Mouse (Mus musculus) adrenal gland, adult (tissue): ENCODE measurements around the gene Olfr1391.
"Not testable (repeated sequence)": the region's sequence is repeated elsewhere in the genome, so short reads cannot be mapped to it uniquely, and the experiment has no call there.

Experiments used
- DNase-seq, 2 experiments: peaks; one replicate each; pipeline ENCODE4 v3.0.0; 2022 to 2023; ENCODE audit warnings: low spot score in 1 of 2; ENCODE audit not compliant: inconsistent age in 2 of 2

Olfr1391 gene

GRCm38 (mm10) chr11:49322442-49322841 lies at the start of gene Olfr1391:
Olfr1391 (plus strand) TSS chr11:49322742.
- no peak for DNase-seq

DNA sequence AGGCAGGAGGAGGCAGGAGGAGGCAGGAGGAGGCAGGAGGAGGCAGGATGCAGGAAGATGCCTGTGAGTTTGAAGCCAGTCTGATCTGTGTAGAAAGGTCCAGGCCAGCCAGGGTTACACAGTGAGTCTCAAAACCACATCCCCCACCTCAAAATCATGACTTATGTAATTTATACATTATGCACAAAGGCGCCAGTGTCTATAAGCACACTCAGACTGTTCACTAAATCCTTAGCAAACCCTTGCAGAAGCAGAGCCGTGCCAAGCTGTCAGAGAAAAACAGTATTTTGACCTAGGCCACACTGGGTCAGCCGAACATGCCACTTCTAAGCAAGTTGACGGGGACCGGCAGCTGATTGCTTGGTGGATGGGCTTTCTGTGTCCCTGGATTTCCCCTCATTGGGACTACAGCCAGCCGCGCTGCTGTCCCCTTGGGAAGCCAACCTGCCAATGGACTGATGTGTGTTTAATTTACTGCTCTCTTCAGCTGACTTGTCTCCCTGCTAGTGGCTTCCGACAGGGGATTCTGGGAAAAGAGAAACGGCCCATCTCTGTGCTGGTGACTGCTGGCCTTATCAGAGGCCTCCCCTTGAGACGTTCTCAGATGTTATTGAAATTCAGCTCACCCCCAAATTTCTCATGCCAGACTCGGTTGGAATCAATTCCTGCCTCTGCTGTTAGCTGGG lies 48.6 kb upstream of the Olfr1391 start:
- DNase-seq, result no peak

- no peak for DNase-seq
These were observed 44.3 kb upstream of the Olfr1391 start, which contains the start of gene Olfr1393 for GRCm38 (mm10) chr11:49278222-49278621. Olfr1393 (plus strand) TSS chr11:49278304.

- not testable (repeated sequence) for DNase-seq
These were observed 37.6 kb upstream of the Olfr1391 start, which contains the start of gene Olfr1392 for GRCm38 (mm10) chr11:49284982-49285381. Olfr1392 (plus strand) TSS chr11:49285282.

DNA sequence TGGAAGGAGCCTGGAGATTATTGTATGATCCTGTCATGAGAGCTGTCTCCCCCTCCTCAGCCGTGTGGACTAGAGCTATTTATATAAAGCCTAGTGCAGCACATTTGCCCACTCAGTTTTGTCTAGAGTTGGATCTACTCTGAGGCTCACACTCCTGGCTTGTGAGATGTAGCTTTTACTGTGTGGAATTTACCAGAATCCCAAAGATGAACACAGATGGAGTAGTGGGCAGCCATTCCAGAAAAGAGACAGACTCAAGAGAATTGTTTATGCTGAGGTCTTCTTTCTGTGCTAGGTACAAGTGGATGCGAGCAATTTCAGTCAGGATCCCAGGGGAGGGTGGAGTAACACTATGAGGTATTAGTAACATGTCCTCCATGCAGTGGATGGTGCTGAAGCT lies 35.3 kb upstream of the Olfr1391 start:
- no peak for DNase-seq

GRCm38 (mm10) chr11:49292777-49293176 lies 29.8 kb upstream of the Olfr1391 start:
- DNase-seq, result no peak

DNA sequence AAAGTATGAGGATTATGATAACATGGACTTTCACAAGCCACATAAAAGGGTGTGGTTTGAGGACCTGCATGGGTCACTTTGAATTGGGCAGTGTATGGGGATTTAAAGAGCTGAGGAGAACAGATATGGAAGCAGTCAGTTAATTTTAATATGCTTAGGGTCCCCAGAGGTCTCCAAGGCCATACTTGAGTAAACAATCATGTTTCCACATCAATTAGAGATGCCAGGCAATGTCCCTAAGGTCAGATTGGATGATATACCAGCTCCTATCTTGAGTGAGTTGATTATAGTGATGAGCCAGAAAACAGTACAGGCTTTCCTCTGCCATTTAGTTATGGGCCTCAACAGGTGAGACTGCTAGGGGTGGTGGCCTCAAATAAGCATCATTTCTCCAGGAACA lies 18.1 kb upstream of the Olfr1391 start, which contains the start of gene Olfr10:
TSS of gene Olfr10 (plus strand) at position 301 of the 400 bp plus-strand sequence.
- no peak for DNase-seq

DNA sequence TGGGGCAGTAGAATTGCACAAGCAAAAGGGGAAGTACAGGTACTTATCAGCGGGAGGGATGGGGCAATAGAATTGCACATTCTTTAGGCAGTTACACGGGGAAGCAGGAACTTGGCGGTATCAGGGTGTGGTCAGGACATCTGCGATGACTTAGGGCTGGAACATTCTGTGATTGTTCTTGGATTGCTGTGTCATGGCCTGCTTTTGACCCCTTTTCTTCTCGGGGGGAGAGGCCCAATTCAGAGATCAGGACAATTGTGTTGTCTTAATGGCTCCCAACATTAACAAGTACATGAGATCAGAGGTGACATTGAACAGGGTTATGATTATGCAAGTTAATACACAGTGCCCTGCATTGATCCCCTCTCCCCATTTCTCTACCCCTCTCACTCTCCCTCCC lies 14.0 kb upstream of the Olfr1391 start:
- DNase-seq, result not testable (repeated sequence)

DNA sequence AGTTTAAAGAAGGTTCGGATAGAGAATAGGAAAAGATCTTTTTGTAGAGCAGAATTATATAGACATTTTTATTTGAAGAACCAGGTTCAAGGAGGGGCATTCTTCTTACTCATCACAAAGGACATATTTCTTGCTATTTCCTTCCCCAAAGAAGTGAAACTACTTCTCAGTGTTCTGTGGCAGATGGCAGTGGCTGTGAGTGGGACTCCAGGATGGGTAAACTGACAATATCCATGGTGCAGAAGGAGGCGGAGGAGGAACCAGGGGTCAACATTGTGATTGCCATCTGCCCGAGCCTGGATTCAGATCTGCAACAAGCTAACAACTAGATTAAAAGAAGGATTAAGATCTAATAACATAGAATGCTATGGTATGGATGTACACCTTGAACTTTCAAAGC lies 4.2 kb downstream of the Olfr1391 start:
- no peak for DNase-seq

- no peak for DNase-seq
These were observed 7.1 kb downstream of the Olfr1391 start for GRCm38 (mm10) chr11:49329686-49330085.

DNA sequence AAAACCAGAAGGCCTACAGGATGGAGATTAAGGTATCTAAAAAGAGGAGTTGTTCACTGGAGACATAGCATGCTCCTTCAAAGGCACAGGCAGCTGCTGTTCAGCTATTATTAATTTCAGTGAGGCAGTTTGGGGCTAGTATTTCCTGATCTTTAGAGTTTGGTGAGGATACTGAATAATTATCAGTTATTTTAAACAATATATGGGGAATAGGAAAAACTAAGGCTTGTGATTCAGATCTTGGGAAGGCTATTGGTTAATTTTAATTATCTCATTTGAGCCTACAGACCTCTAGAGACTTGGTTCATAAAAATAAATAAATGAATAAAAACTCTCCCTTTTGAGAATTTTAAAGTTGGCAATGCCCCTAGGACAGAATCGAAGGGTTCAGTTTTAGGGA lies 12.3 kb downstream of the Olfr1391 start, which contains the start of gene Olfr1390:
TSS of gene Olfr1390 (plus strand) at position 301 of the 400 bp plus-strand sequence.
- no peak for DNase-seq

DNA sequence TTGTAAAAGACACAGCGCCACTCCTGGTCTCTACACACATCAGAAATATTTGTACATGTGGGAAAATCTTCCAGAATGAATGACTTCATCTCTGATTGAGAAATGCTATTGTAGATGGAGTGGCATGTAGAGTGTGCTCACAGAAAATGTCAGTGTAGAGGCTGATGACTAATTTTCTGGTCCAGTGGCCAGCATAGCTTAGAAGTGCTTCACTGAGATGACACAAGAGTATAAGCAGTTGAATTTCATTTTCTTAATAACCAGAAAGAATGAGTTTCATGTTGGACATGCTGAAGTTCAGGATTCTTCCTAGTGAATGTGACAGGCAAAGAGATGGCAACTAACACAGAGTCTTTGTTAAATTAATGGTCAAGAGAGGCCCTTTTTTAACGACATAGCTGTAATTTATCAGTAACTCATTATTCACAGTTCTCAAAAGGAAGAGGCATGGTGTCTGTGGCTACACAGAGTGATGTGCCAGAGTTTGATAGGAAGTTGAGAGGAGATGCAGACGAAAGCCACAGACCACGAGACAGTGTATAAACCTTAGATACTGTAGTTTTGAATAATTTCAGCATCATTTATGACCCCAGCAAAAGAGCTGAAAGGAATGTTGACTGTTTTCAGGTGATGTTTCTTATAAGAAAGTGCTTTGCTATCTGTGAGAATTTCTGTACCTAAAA lies 14.7 kb downstream of the Olfr1391 start:
- peak in 1 of 2 experiments; percentile 24 for DNase-seq
